Mouse (Mus musculus) midbrain, embryonic 15.5 days (tissue): ENCODE measurements at regions not wholly inside any gene's neighbourhood (a gene's known extent, or its start where the extent isn't known, plus 50 kb on each side); places are given as distances from the start of the nearest gene placed in this dataset.
A peak's percentile ranks its signal among the peaks of the same experiment; 100 is the strongest.

Source experiments
- ATAC-seq: fragments of 200-750 bp; cut with Nextera tagmentation; replicated peaks from 2 replicates; pipeline ENCODE4 v1.8.0; 2017; ENCODE audit warnings: moderate TSS enrichment
- H3K27ac ChIP-seq: fragments of 300-500 bp; sonication (generic); 2 replicates; pipeline ENCODE4 v1.5.1; 2015; ENCODE audit warnings: mild to moderate bottlenecking, inconsistent platforms
- H3K27me3 ChIP-seq: fragments of 300-500 bp; sonication (generic); replicated peaks from 2 replicates; pipeline ENCODE4 v1.6.1; 2015; ENCODE audit warnings: inconsistent platforms
- H3K36me3 ChIP-seq: fragments of 300-500 bp; sonication (generic); replicated peaks from 2 replicates; pipeline ENCODE4 v1.6.1; 2015; ENCODE audit warnings: inconsistent platforms
- H3K4me1 ChIP-seq: fragments of 300-500 bp; sonication (generic); 2 replicates; pipeline ENCODE4 v1.6.1; 2015; ENCODE audit warnings: inconsistent platforms
- H3K4me2 ChIP-seq: fragments of 300-500 bp; sonication (generic); 2 replicates; pipeline ENCODE4 v1.6.1; 2015; ENCODE audit warnings: inconsistent platforms, mild to moderate bottlenecking, moderate library complexity
- H3K4me3 ChIP-seq: fragments of 300-500 bp; sonication (generic); 2 replicates; pipeline ENCODE4 v1.5.1; 2015; ENCODE audit warnings: mild to moderate bottlenecking, inconsistent platforms
- H3K9ac ChIP-seq: fragments of 300-500 bp; sonication (generic); 2 replicates; pipeline ENCODE4 v1.6.1; 2015; ENCODE audit warnings: mild to moderate bottlenecking, inconsistent platforms
- H3K9me3 ChIP-seq: fragments of 300-500 bp; sonication (generic); 2 replicates; pipeline ENCODE4 v1.6.1; 2016; ENCODE audit warnings: inconsistent platforms
- WGBS: fragments of 180-500 bp; shearing (Covaris S2); methylation state at CpG from one replicate; pipeline ENCODE4 v1.1.7; 2015; ENCODE audit warnings: mixed read lengths; 5-methylcytosine and 5-hydroxymethylcytosine counted together

DNA sequence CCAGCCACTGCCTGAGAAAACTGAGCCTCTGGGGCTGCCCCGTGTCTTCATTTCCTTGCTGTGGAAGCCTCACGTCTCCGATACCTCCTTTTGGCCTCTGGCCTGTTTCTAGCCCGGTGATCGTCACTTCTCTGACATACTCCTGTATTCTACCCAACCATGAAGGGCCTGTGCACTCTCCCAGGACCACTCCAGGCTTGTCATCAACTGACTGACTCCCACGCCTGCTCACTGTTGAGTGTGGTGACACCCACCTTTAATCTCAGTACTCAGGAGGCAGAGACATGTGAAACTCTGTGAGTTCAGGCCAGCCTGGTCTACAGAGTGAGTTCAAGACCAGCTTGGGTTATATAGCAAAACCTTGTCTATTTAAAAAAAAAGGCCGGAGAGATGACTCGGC, 132.1 kb upstream of the Shb start:
- no peak overlapping the region for H3K9ac ChIP-seq
- no peak overlapping the region for H3K4me3 ChIP-seq
- H3K27ac ChIP-seq = no peak overlapping the region
- H3K4me2 ChIP-seq = no peak overlapping the region
- no peak for ATAC-seq
- H3K4me1 ChIP-seq = no peaks in the 10 kb centered on the region
- H3K36me3 ChIP-seq = no peaks in the 10 kb centered on the region
- no peaks in the 10 kb centered on the region for H3K9me3 ChIP-seq
- H3K27me3 ChIP-seq = no peaks in the 10 kb centered on the region
- 91% methylated on average over 8 of the region's 8 CpGs for WGBS

GRCm38 (mm10) chr4:45657350-45657978, 125.2 kb upstream of the Shb start:
- H3K27ac ChIP-seq = no peak overlapping the region
- 0 out of 2 replicates have a peak, but pooled peaks cover 2% of the 10 kb centered on the region for H3K27me3 ChIP-seq
- H3K36me3 ChIP-seq = no peaks in the 10 kb centered on the region
- no peak overlapping the region for H3K4me2 ChIP-seq
- H3K9me3 ChIP-seq = no peaks in the 10 kb centered on the region
- peaks cover 9% of the 10 kb centered on the region for H3K4me1 ChIP-seq
- 26% methylated on average over 5 of the region's 5 CpGs for WGBS
- no peak for ATAC-seq
- no peak overlapping the region for H3K4me3 ChIP-seq
- no peak overlapping the region for H3K9ac ChIP-seq

DNA sequence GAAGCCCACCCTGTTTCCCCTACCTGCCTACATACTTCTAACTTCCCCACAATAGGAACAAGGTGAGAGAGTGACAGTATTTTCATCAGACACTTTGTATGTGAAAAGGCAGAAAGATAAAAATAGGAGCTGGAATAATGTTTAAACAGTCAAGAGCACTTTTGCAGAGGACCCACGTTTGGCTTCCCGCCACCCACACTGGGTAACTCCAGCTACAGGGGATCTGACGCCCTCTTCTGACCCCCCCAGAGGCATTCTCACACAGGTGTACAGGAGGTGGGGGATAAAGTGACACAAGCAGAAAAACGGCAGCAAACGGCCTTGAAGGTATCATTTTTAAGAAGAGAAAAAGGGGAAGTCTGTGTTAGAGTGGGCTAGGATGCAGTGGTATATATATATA, 123.5 kb upstream of the Shb start:
- no peak overlapping the region for H3K9ac ChIP-seq
- H3K4me2 ChIP-seq = no peak overlapping the region
- ATAC-seq = no peak
- no peaks in the 10 kb centered on the region for H3K36me3 ChIP-seq
- WGBS = 66% methylated on average over 5 of the region's 5 CpGs
- H3K4me1 ChIP-seq = peaks cover 9% of the 10 kb centered on the region
- H3K27ac ChIP-seq = no peak overlapping the region
- H3K9me3 ChIP-seq = no peaks in the 10 kb centered on the region
- 0 out of 2 replicates have a peak, but pooled peaks cover 2% of the 10 kb centered on the region for H3K27me3 ChIP-seq
- no peak overlapping the region for H3K4me3 ChIP-seq

GRCm38 (mm10) chr4:45654804-45655155, 122.5 kb upstream of the Shb start:
- H3K9me3 ChIP-seq = no peaks in the 10 kb centered on the region
- 7% methylated on average over 4 of the region's 4 CpGs for WGBS
- H3K4me1 ChIP-seq = peaks cover 9% of the 10 kb centered on the region
- H3K4me2 ChIP-seq = peak overlapping the region; percentile 0; the same call in 1 of the 2 replicates
- no peak overlapping the region for H3K4me3 ChIP-seq
- 0 out of 2 replicates have a peak, but pooled peaks cover 2% of the 10 kb centered on the region for H3K27me3 ChIP-seq
- H3K9ac ChIP-seq = no peak overlapping the region
- no peak for ATAC-seq
- no peaks in the 10 kb centered on the region for H3K36me3 ChIP-seq
- no peak overlapping the region for H3K27ac ChIP-seq

DNA sequence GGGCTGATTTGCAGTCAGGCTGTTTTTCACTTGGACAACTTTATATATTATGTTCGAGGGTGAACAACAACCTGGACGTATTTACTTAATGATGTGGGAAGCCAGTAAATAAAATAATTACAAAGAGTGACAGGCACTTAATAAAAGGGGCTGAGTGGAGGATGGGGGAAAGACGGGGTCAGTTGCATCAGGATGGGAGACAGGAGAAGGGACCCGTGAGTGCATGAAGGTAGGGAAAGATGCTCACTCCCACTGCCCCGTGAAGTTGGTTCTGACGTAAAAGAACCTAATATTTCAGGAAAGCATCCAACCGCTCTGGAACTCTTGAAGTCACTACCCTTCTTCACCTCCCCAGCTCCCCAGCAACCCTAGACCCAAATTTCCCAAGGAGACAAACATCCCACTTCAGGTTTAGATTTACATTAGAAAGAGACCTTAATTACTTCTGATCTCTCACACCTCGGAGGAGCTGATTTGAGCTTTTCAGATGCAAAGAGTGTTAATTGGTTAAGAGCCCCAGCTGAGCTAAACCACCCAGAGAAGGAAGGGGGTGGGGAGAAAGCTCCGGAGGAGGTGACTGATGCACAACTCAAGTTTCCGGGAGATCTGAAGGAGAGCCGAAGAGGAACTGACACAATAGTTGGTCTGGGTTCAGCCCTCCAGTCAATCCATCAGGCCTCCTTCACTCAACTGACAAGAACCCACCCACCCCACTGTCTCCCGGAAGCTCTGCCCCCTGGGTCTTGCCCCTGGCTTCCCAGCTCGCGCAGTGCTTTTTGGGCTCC, 121.9 kb upstream of the Shb start:
- Histone ChIP-seq H3K4me2 (peak overlapping the region; percentile 0; the same call in 1 of the 2 replicates), H3K27me3 (0 out of 2 replicates have a peak, but pooled peaks cover 2% of the 10 kb centered on the region), H3K27ac (no peak overlapping the region), H3K4me1 (peaks cover 9% of the 10 kb centered on the region), H3K36me3 (no peaks in the 10 kb centered on the region), H3K9me3 (no peaks in the 10 kb centered on the region), H3K4me3 (no peak overlapping the region), H3K9ac (no peak overlapping the region)
- ATAC-seq = no peak; the same call in 1 of the 2 replicates
- 9% methylated on average over 14 of the region's 14 CpGs for WGBS

GRCm38 (mm10) chr4:45648884-45649577, 116.8 kb upstream of the Shb start:
- Histone ChIP-seq H3K4me1 (no peaks in the 10 kb centered on the region), H3K27me3 (no peaks in the 10 kb centered on the region), H3K9ac (no peak overlapping the region), H3K4me2 (no peak overlapping the region), H3K4me3 (no peak overlapping the region), H3K36me3 (no peaks in the 10 kb centered on the region), H3K9me3 (no peaks in the 10 kb centered on the region), H3K27ac (no peak overlapping the region)
- no peak for ATAC-seq
- 87% methylated on average over 9 of the region's 9 CpGs for WGBS

- Histone ChIP-seq H3K4me2 (no peak overlapping the region), H3K27me3 (no peaks in the 10 kb centered on the region), H3K9ac (no peak overlapping the region), H3K4me1 (no peaks in the 10 kb centered on the region), H3K27ac (no peak overlapping the region), H3K9me3 (no peaks in the 10 kb centered on the region), H3K36me3 (no peaks in the 10 kb centered on the region), H3K4me3 (no peak overlapping the region)
- ATAC-seq = no peak
- 78% methylated on average over 3 of the region's 3 CpGs for WGBS
Measured at GRCm38 (mm10) chr4:45647514-45647913, 115.2 kb upstream of the Shb start.

- no peak for ATAC-seq
- Histone ChIP-seq H3K4me2 (no peak overlapping the region), H3K9ac (no peak overlapping the region), H3K27ac (no peak overlapping the region), H3K4me1 (peaks cover 27% of the 10 kb centered on the region), H3K4me3 (no peak overlapping the region), H3K27me3 (no peaks in the 10 kb centered on the region), H3K36me3 (no peaks in the 10 kb centered on the region), H3K9me3 (no peaks in the 10 kb centered on the region)
- WGBS = 75% methylated on average over 10 of the region's 10 CpGs
Measured at GRCm38 (mm10) chr4:45642604-45643003, 110.3 kb upstream of the Shb start.

DNA sequence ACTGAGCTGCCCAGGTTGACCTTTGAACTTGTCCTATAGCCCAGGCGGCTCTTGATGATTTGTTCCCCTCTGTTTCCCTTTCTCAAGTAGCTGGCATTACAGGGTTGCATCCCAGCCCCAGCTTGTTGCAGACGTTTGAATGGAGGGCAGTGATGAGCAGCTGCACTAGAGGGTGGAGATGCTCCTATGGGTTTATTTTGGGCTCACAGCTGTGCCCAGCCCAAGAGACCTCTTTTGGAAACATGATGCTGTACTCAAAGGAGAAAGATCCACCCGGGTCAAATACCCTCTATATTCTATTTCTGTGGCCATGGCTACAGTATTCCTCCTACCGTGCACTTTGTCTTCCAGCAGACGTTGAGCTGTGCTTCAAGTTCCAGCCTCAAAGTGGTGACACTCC, 109.0 kb upstream of the Shb start:
- no peak for ATAC-seq
- Histone ChIP-seq H3K4me2 (no peak overlapping the region), H3K27ac (no peak overlapping the region), H3K36me3 (no peaks in the 10 kb centered on the region), H3K4me3 (no peak overlapping the region), H3K9ac (no peak overlapping the region), H3K9me3 (no peaks in the 10 kb centered on the region), H3K27me3 (no peaks in the 10 kb centered on the region), H3K4me1 (peaks cover 27% of the 10 kb centered on the region)
- 64% methylated on average over 5 of the region's 5 CpGs for WGBS

- 84% methylated on average over 11 of the region's 11 CpGs for WGBS
Measured at GRCm38 (mm10) chr4:45640713-45641112, 108.4 kb upstream of the Shb start.

GRCm38 (mm10) chr4:45639397-45640034, 107.2 kb upstream of the Shb start:
- Histone ChIP-seq H3K9me3 (no peaks in the 10 kb centered on the region), H3K4me3 (no peak overlapping the region), H3K4me1 (peaks cover 27% of the 10 kb centered on the region), H3K27ac (peak overlapping the region; percentile 81), H3K4me2 (0 out of 2 replicates have a peak overlapping the region, but pooled peaks have one; percentile 9), H3K36me3 (no peaks in the 10 kb centered on the region), H3K27me3 (no peaks in the 10 kb centered on the region), H3K9ac (no peak overlapping the region)
- 63% methylated on average over 12 of the region's 12 CpGs for WGBS
- ATAC-seq = peak; percentile 46

More at GRCm38 (mm10) chr4:45640713-45641112, 108.4 kb upstream of the Shb start:
- no peaks in the 10 kb centered on the region for H3K27me3 ChIP-seq
- peaks cover 27% of the 10 kb centered on the region for H3K4me1 ChIP-seq
- no peak overlapping the region for H3K4me3 ChIP-seq
- no peaks in the 10 kb centered on the region for H3K36me3 ChIP-seq
- H3K4me2 ChIP-seq = no peak overlapping the region
- no peak overlapping the region for H3K27ac ChIP-seq
- H3K9ac ChIP-seq = no peak overlapping the region
- ATAC-seq = no peak
- no peaks in the 10 kb centered on the region for H3K9me3 ChIP-seq

GRCm38 (mm10) chr4:45638411-45638810, 106.1 kb upstream of the Shb start:
- ATAC-seq = peak; percentile 27; the same call in 1 of the 2 replicates
- Histone ChIP-seq H3K9me3 (no peaks in the 10 kb centered on the region), H3K4me3 (no peak overlapping the region), H3K27me3 (no peaks in the 10 kb centered on the region), H3K9ac (no peak overlapping the region), H3K4me2 (no peak overlapping the region), H3K4me1 (peaks cover 27% of the 10 kb centered on the region), H3K36me3 (no peaks in the 10 kb centered on the region), H3K27ac (peak overlapping the region; percentile 81)
- WGBS = 21% methylated on average over 8 of the region's 8 CpGs
